Mouse (Mus musculus): ENCODE measurements at regions not wholly inside any gene's neighbourhood (a gene's known extent, or its start where the extent isn't known, plus 50 kb on each side); places are given as distances from the start of the nearest gene placed in this dataset.
A peak's percentile ranks its signal among the peaks of the same experiment; 100 is the strongest.

- DNase-seq (ENCODE audit: low spot score), result no peak
These were observed 1122.8 kb upstream of the Slc10a2 start for GRCm38 (mm10) chr8:6227901-6228300.

GRCm38 (mm10) chr8:6225194-6225593 lies 1120.0 kb upstream of the Slc10a2 start:
- DNase-seq (ENCODE audit: low spot score), result no peak

- DNase-seq (ENCODE audit: low spot score), result no peak
These were observed 1102.6 kb upstream of the Slc10a2 start for GRCm38 (mm10) chr8:6207617-6208349.

GRCm38 (mm10) chr8:6204051-6204745 lies 1099.0 kb upstream of the Slc10a2 start:
- DNase-seq (ENCODE audit: low spot score), result no peak

- DNase-seq (ENCODE audit: low spot score), result no peak
These were observed 1086.3 kb upstream of the Slc10a2 start for GRCm38 (mm10) chr8:6191431-6191830.

- DNase-seq (ENCODE audit: low spot score), result no peak
These were observed 1083.3 kb upstream of the Slc10a2 start for GRCm38 (mm10) chr8:6188422-6188821.

GRCm38 (mm10) chr8:6186561-6186960 lies 1081.4 kb upstream of the Slc10a2 start:
- no peak for DNase-seq (ENCODE audit: low spot score)

GRCm38 (mm10) chr8:6179602-6180001 lies 1074.5 kb upstream of the Slc10a2 start:
- no peak for DNase-seq (ENCODE audit: low spot score)

GRCm38 (mm10) chr8:6166433-6166832 lies 1061.3 kb upstream of the Slc10a2 start:
- DNase-seq (ENCODE audit: low spot score), result no peak

GRCm38 (mm10) chr8:6165230-6165629 lies 1060.1 kb upstream of the Slc10a2 start:
- no peak for DNase-seq (ENCODE audit: low spot score)

GRCm38 (mm10) chr8:6164758-6165157 lies 1059.6 kb upstream of the Slc10a2 start:
- no peak for DNase-seq (ENCODE audit: low spot score)

- no peak for DNase-seq (ENCODE audit: low spot score)
These were observed 1039.4 kb upstream of the Slc10a2 start for GRCm38 (mm10) chr8:6144588-6144987.

- no peak for DNase-seq (ENCODE audit: low spot score)
These were observed 1034.9 kb upstream of the Slc10a2 start for GRCm38 (mm10) chr8:6140090-6140489.

- no peak for DNase-seq (ENCODE audit: low spot score)
These were observed 1034.0 kb upstream of the Slc10a2 start for GRCm38 (mm10) chr8:6139171-6139570.

- no peak for DNase-seq (ENCODE audit: low spot score)
These were observed 1027.1 kb upstream of the Slc10a2 start for GRCm38 (mm10) chr8:6132243-6132751.

- DNase-seq (ENCODE audit: low spot score), result no peak
These were observed 1020.1 kb upstream of the Slc10a2 start for GRCm38 (mm10) chr8:6125265-6125664.

GRCm38 (mm10) chr8:6119506-6119905 lies 1014.4 kb upstream of the Slc10a2 start:
- no peak for DNase-seq (ENCODE audit: low spot score)

- DNase-seq (ENCODE audit: low spot score), result no peak
These were observed 1006.2 kb upstream of the Slc10a2 start for GRCm38 (mm10) chr8:6111351-6111750.

- no peak for DNase-seq (ENCODE audit: low spot score)
These were observed 984.9 kb upstream of the Slc10a2 start for GRCm38 (mm10) chr8:6090028-6090427.

- DNase-seq (ENCODE audit: low spot score), result peak; percentile 11
These were observed 938.9 kb upstream of the Slc10a2 start for GRCm38 (mm10) chr8:6043939-6044577.

GRCm38 (mm10) chr8:6012206-6012605 lies 907.1 kb upstream of the Slc10a2 start:
- no peak for DNase-seq (ENCODE audit: low spot score)

GRCm38 (mm10) chr8:6011182-6011581 lies 906.0 kb upstream of the Slc10a2 start:
- no peak for DNase-seq (ENCODE audit: low spot score)

GRCm38 (mm10) chr8:6010712-6011111 lies 905.6 kb upstream of the Slc10a2 start:
- peak; percentile 3 for DNase-seq (ENCODE audit: low spot score)

Measured in testis, postnatal 14 days (tissue).